Mouse (Mus musculus) G1E (cell line): ENCODE data around the gene Cckbr.

Source experiments
- CTCF ChIP-seq: IDR thresholded peaks from 2 replicates; pipeline ENCODE4 v1.5.1; 2012; ENCODE audit warnings: low read depth, low read length, inconsistent platforms, mixed read lengths
- GATA1 ChIP-seq: IDR thresholded peaks from 2 replicates; pipeline ENCODE4 v1.6.1; 2012; ENCODE audit warnings: borderline replicate concordance, low read length, inconsistent platforms, mixed read lengths
- POLR2AphosphoS5 ChIP-seq: IDR thresholded peaks from 2 replicates; pipeline ENCODE4 v1.6.1; 2012; ENCODE audit warnings: low read depth, low read length, inconsistent platforms; ENCODE audit not compliant: insufficient replicate concordance
- TAL1 ChIP-seq: conservative IDR thresholded peaks from 2 replicates; pipeline ENCODE4 v1.6.1; 2012; ENCODE audit warnings: low read depth, low read length, inconsistent platforms, mixed read lengths

DNA sequence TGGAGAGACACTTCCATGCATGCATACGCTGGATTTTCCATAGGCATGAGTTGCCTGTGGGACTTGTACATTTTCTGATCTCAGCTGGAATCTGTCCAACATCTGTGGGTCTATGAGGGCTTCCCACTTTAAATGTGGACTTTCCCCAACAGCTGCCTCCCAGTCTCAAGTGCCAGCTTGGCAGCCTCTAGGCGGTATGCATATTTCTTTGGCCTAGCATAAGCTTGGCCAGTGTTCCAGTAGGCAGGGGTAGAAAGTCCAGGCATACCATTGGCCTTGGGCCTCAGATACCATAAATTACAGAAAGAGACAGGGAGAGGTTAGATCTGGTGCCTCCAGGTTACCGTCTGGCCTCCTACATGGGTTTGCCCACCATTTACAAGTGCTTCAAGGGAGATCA, 72.3 kb downstream of the Cckbr start:
- TF ChIP-seq CTCF, result no peak
- no peak for TF ChIP-seq POLR2AphosphoS5
- TF ChIP-seq TAL1, result no peak
- TF ChIP-seq GATA1, result no peak
